In genomic region chr9:83299623-83300022, GRCm38 (mm10) we compare ENCODE assay signal across 19 mouse cellular contexts.
A peak's percentile ranks its signal among the peaks of the same experiment; 100 is the strongest.
DNase-seq lines count a peak whose midpoint lies in the region; ATAC-seq and TF ChIP-seq lines count a peak whose summit lies in the region.
"Had no signal": no experiment of that assay in that cellular context is flagged by ENCODE, and none has a peak within 500 bp of the region (broad histone marks: within the 10 kb centered on the region; RNA-seq: fewer than 3 reads in every experiment).

No protein-coding gene starts in this region.

- 57% methylated on average over 2 of the region's 2 CpGs for WGBS in midbrain, embryonic 13.5 days

- H3K4me1 ChIP-seq in ES-E14 (ENCODE audit: control insufficient read depth in 2 of 2, insufficient read depth in 2 of 2, low read length in 2 of 2, poor library complexity in 1 of 2) = peaks cover 5 to 6% of the 10 kb centered on the region in 2 experiments; a peak in 2 of 4 replicates
- H3K4me1 ChIP-seq in midbrain, embryonic 13.5 days (replicated peaks) = no peaks in the 10 kb centered on the region
- H3K4me1 ChIP-seq: forebrain, embryonic 13.5 days; forebrain, embryonic 15.5 days had no signal

- H3K9ac ChIP-seq in ES-E14 (ENCODE audit: insufficient read depth, low read depth, low read length, poor library complexity, severe bottlenecking) = no peak overlapping the region
- H3K9ac ChIP-seq in midbrain, embryonic 13.5 days (replicated peaks) = no peak overlapping the region
- H3K9ac ChIP-seq: embryonic facial prominence, embryonic 12.5 days; forebrain, embryonic 13.5 days; forebrain, embryonic 15.5 days; forebrain, postnatal 0 days had no signal

- in situ Hi-C loops in ES-E14 (cut with MboI; ENCODE audit: low sequenced_read_pairs in 2 of 2, unreplicated experiment in 2 of 2) = no loop called here

- H3K27ac ChIP-seq in ES-E14 (ENCODE audit: insufficient read depth, low read depth, low read length, poor library complexity, severe bottlenecking) = no peak overlapping the region
- no peak overlapping the region for H3K27ac ChIP-seq in midbrain, embryonic 13.5 days
- H3K27ac ChIP-seq: embryonic facial prominence, embryonic 10.5 days; embryonic facial prominence, embryonic 12.5 days; forebrain, embryonic 13.5 days; forebrain, embryonic 15.5 days had no signal

- H3K27me3 ChIP-seq in midbrain, embryonic 13.5 days = no peaks in the 10 kb centered on the region
- H3K27me3 ChIP-seq: embryonic facial prominence, embryonic 12.5 days; forebrain, embryonic 13.5 days; forebrain, embryonic 15.5 days had no signal

- no peak overlapping the region for H3K4me3 ChIP-seq in ES-E14 (ENCODE audit: insufficient read depth in 1 of 2, low read depth in 1 of 2, low read length in 2 of 2, poor library complexity in 1 of 2, severe bottlenecking in 1 of 2)
- no peak overlapping the region for H3K4me3 ChIP-seq in midbrain, embryonic 13.5 days (replicated peaks)
- H3K4me3 ChIP-seq: embryonic facial prominence, embryonic 10.5 days; embryonic facial prominence, embryonic 12.5 days; forebrain, embryonic 13.5 days; forebrain, embryonic 15.5 days had no signal

- H3K36me3 ChIP-seq in ES-E14 (ENCODE audit: control insufficient read depth, insufficient read depth, low read length, poor library complexity, severe bottlenecking) = no peaks in the 10 kb centered on the region
- H3K36me3 ChIP-seq in midbrain, embryonic 13.5 days = no peaks in the 10 kb centered on the region
- H3K36me3 ChIP-seq: embryonic facial prominence, embryonic 10.5 days; embryonic facial prominence, embryonic 12.5 days; forebrain, embryonic 15.5 days had no signal

- no peak overlapping the region for H3K4me2 ChIP-seq in midbrain, embryonic 13.5 days (replicated peaks)
- H3K4me2 ChIP-seq: embryonic facial prominence, embryonic 12.5 days; forebrain, embryonic 13.5 days; forebrain, embryonic 15.5 days had no signal

- peak; percentile 63 for ATAC-seq in granulocyte monocyte progenitor cell, adult 5-6 weeks (replicated peaks; ENCODE audit: poor library complexity, severe bottlenecking)
- peak; percentile 61 for ATAC-seq in megakaryocyte progenitor cell, adult 5-6 weeks (replicated peaks; ENCODE audit: poor library complexity)
- no peak for ATAC-seq in midbrain, embryonic 13.5 days
- ATAC-seq: activated CD4-positive, CD25-positive, alpha-beta regulatory T cell, adult 4 months; forebrain, embryonic 13.5 days; forebrain, embryonic 15.5 days; forebrain, postnatal 0 days had no signal

- no peaks in the 10 kb centered on the region for H3K9me3 ChIP-seq in ES-E14 (ENCODE audit: control insufficient read depth, insufficient read depth, low read depth, low read length)
- no peaks in the 10 kb centered on the region for H3K9me3 ChIP-seq in midbrain, embryonic 13.5 days
- H3K9me3 ChIP-seq: embryonic facial prominence, embryonic 10.5 days; embryonic facial prominence, embryonic 12.5 days; forebrain, embryonic 13.5 days; forebrain, embryonic 15.5 days had no signal

- peak; percentile 46 for DNase-seq in A20 (ENCODE audit: low read depth, low spot score)
- peak; percentile 13 for DNase-seq in ES-E14 (ENCODE audit: low read depth, low spot score)
- no peak for DNase-seq in left cerebral cortex, adult 18-20 months (ENCODE audit: low spot score in 2 of 2)
- no peak for DNase-seq in ovary, postnatal 36 days (ENCODE audit: low spot score)
- DNase-seq: adrenal gland, adult 8-10 months; adrenal gland, postnatal 14 days; adrenal gland, postnatal 36 days; cerebellum, adult 11-12 months; cerebellum, adult 9-10 months; cerebellum, postnatal 10 days; forebrain, postnatal 0 days had no signal

TF ChIP-seq in ES-E14, 5 proteins besides CTCF, POLR2A, EP300 and RAD21:
- TF ChIP-seq CHD2 (IDR thresholded peaks at IDR 0.05; ENCODE audit: low read depth, low read length) (no peak), ZNF384 (IDR thresholded peaks at IDR 0.05; ENCODE audit: low read depth, low read length) (no peak), MAFK (IDR thresholded peaks at IDR 0.05; ENCODE audit: insufficient read depth, low read depth, low read length) (no peak), HCFC1 (IDR thresholded peaks at IDR 0.05; ENCODE audit: borderline replicate concordance, insufficient read depth, low read length) (no peak), ZC3H11A (IDR thresholded peaks at IDR 0.05; ENCODE audit: borderline replicate concordance, low read depth, low read length) (no peak)

Comparison
In these comparisons a context has a peak if more than half of its experiments do, and no peak if none do; other contexts are left out.
1. DNase-seq: peak in A20 (single experiment) and ES-E14 (single experiment); none in left cerebral cortex, adult 18-20 months (0 of 2) and ovary, postnatal 36 days (single experiment).